Mouse (Mus musculus) kidney, adult 2 months (tissue): ENCODE data around the gene Rbm44.

Experiments used
- CTCF ChIP-seq: fragments of 200-500 bp; conservative IDR thresholded peaks from 2 replicates; pipeline ENCODE4 v1.5.1; 2011; ENCODE audit warnings: low read depth, mild to moderate bottlenecking, control low read depth, low read length, moderate library complexity, mixed read lengths; ENCODE audit not compliant: insufficient read depth, insufficient read length
- POLR2A ChIP-seq: fragments of 200-500 bp; IDR thresholded peaks from one replicate; pipeline ENCODE4 v1.6.1; 2011; ENCODE audit warnings: low read depth, low read length, control low read depth

GRCm38 (mm10) chr1:91201122-91201521 lies 56.2 kb downstream of the Rbm44 start:
- TF ChIP-seq CTCF (no peak), POLR2A (no peak)
